Mouse (Mus musculus) CH12.LX (cell line): ENCODE results near the gene Fam222a.

Source experiments
- CTCF ChIP-seq, 2 experiments: IDR thresholded peaks in 1 of 2; conservative IDR thresholded peaks in 1 of 2; 2 replicates each; pipeline ENCODE4 v1.5.1; 2011 to 2012; ENCODE audit warnings: low read depth in 2 of 2, low read length in 2 of 2, improper control_type of control experiment in 1 of 2, inconsistent platforms in 1 of 2, mild to moderate bottlenecking in 1 of 2, moderate library complexity in 1 of 2
- JUND ChIP-seq: conservative IDR thresholded peaks from 2 replicates; pipeline ENCODE4 v1.6.1; 2011; ENCODE audit warnings: low read depth, low read length, improper control_type of control experiment
- POLR2A ChIP-seq: IDR thresholded peaks from 2 replicates; pipeline ENCODE4 v1.6.1; 2011; ENCODE audit warnings: low read depth, mild to moderate bottlenecking, improper control_type of control experiment, low read length
- TCF12 ChIP-seq: IDR thresholded peaks from 2 replicates; pipeline ENCODE4 v1.6.1; 2014; ENCODE audit warnings: low read depth, mild to moderate bottlenecking, inconsistent platforms, low read length, improper control_type of control experiment

DNA sequence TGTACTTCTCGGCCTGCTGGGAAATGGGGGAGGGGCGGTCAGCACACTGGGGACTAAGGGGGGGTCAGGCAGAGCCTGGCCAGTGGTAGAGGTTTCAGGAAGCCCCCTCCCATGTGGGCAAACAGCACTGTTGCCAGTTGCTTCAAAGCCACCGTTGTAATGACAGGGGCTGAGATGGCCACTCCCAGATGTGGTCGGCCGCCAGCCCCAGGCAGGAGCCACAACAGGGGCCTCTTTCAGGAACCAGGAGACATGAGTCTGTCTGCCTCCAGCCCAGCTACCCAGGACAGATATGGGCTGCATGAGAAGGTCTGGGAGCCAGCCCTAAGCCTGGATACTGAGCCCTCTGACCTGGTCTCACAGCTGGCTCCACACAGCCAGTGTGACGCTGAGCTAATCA lies 77.1 kb downstream of the Fam222a start:
- no peak for TF ChIP-seq CTCF (conservative IDR thresholded peaks at IDR 0.05 in 1 of 2, IDR thresholded peaks at IDR 0.05 in 1 of 2; ENCODE audit: low read depth in 2 of 2, low read length in 2 of 2)
- no peak for TF ChIP-seq TCF12
- TF ChIP-seq JUND = no peak
- no peak for TF ChIP-seq POLR2A
